Mouse (Mus musculus): ENCODE data around the gene 3100002H09Rik. TPM values are rescaled to one million over a fixed set of nuclear protein-coding genes. Genes with fewer than 3 reads are reported as not detected.

The 3100002H09Rik gene
- total RNA-seq (2021), result not detected
- long read RNA-seq, experiment 1, result 0 reads
- long read RNA-seq, experiment 2, result 0 reads

GRCm38 (mm10) chr4:124610703-124611102, at the start of gene 3100002H09Rik:
Gene 3100002H09Rik (minus strand): TSS chr4:124610803.
- no peak for DNase-seq (ENCODE audit: low spot score in 2 of 2)

- DNase-seq (ENCODE audit: low spot score in 2 of 2), result no peak
These were observed 48.9 kb upstream of the 3100002H09Rik start for GRCm38 (mm10) chr4:124659251-124660217.

GRCm38 (mm10) chr4:124658412-124658851, 47.8 kb upstream of the 3100002H09Rik start:
- no peak for DNase-seq (ENCODE audit: low spot score in 2 of 2)

GRCm38 (mm10) chr4:124657781-124658180, 47.2 kb upstream of the 3100002H09Rik start:
- DNase-seq (ENCODE audit: low spot score in 2 of 2), result peak in 1 of 2 experiments; percentile 12

GRCm38 (mm10) chr4:124656854-124657650, 46.4 kb upstream of the 3100002H09Rik start:
- peak; percentile 78 to 79 for DNase-seq (ENCODE audit: low spot score in 2 of 2)

- DNase-seq (ENCODE audit: low spot score in 2 of 2), result no peak
These were observed 45.9 kb upstream of the 3100002H09Rik start, which contains the start of gene Pou3f1 for GRCm38 (mm10) chr4:124656518-124656853. Gene Pou3f1 (plus strand): TSS chr4:124656807.

- DNase-seq (ENCODE audit: low spot score in 2 of 2), result no peak
These were observed 42.3 kb upstream of the 3100002H09Rik start for GRCm38 (mm10) chr4:124652886-124653285.

GRCm38 (mm10) chr4:124647909-124648308, 37.3 kb upstream of the 3100002H09Rik start:
- DNase-seq (ENCODE audit: low spot score in 2 of 2), result no peak

- no peak for DNase-seq (ENCODE audit: low spot score in 2 of 2)
These were observed 36.0 kb upstream of the 3100002H09Rik start for GRCm38 (mm10) chr4:124646591-124646990.

- DNase-seq (ENCODE audit: low spot score in 2 of 2), result no peak
These were observed 34.4 kb upstream of the 3100002H09Rik start for GRCm38 (mm10) chr4:124644974-124645433.

- no peak for DNase-seq (ENCODE audit: low spot score in 2 of 2)
These were observed 33.3 kb upstream of the 3100002H09Rik start for GRCm38 (mm10) chr4:124643859-124644258.

GRCm38 (mm10) chr4:124639715-124640114, 29.1 kb upstream of the 3100002H09Rik start:
- no peak for DNase-seq (ENCODE audit: low spot score in 2 of 2)

- DNase-seq (ENCODE audit: low spot score in 2 of 2), result peak; percentile 26 to 37
These were observed 22.7 kb upstream of the 3100002H09Rik start for GRCm38 (mm10) chr4:124633281-124633680.

GRCm38 (mm10) chr4:124632856-124633255, 22.3 kb upstream of the 3100002H09Rik start:
- DNase-seq (ENCODE audit: low spot score in 2 of 2), result no peak

GRCm38 (mm10) chr4:124631456-124631855, 20.9 kb upstream of the 3100002H09Rik start:
- no peak for DNase-seq (ENCODE audit: low spot score in 2 of 2)

GRCm38 (mm10) chr4:124626836-124627235, 16.2 kb upstream of the 3100002H09Rik start:
- no peak for DNase-seq (ENCODE audit: low spot score in 2 of 2)

- DNase-seq (ENCODE audit: low spot score in 2 of 2), result no peak
These were observed 13.5 kb upstream of the 3100002H09Rik start for GRCm38 (mm10) chr4:124624111-124624581.

- DNase-seq (ENCODE audit: low spot score in 2 of 2), result peak in 1 of 2 experiments; percentile 4
These were observed 12.0 kb upstream of the 3100002H09Rik start for GRCm38 (mm10) chr4:124622566-124622965.

- DNase-seq (ENCODE audit: low spot score in 2 of 2), result no peak
These were observed 10.8 kb upstream of the 3100002H09Rik start for GRCm38 (mm10) chr4:124621406-124621805.

- no peak for DNase-seq (ENCODE audit: low spot score in 2 of 2)
These were observed 8.0 kb upstream of the 3100002H09Rik start for GRCm38 (mm10) chr4:124618599-124618998.

GRCm38 (mm10) chr4:124616636-124617035, 6.0 kb upstream of the 3100002H09Rik start:
- DNase-seq (ENCODE audit: low spot score in 2 of 2), result no peak
